Comparison of ENCODE assay signal across 19 mouse cellular contexts in the genomic region with DNA sequence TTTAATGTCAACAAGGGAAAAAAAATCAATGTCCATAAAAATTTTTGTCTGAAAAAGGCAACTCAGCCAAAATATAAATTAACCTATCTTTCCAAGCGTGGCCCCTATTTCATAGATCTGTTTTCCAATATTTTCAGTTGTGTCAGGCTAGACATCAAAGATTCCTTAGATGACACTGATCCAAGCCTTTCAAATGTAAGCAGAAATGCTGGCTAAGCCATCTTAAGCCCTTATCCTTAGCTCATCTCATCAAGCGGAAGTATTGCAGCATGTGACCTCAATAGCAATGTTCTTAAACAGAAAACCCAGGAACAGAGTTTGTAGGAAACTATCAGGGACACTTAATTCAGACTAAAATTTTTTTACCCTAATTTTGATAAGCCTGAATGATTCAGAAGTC.
DNase-seq lines count a peak whose midpoint lies in the region; ATAC-seq and TF ChIP-seq lines count a peak whose summit lies in the region.
"Had no signal": no experiment of that assay in that cellular context is flagged by ENCODE, and none has a peak within 500 bp of the region (broad histone marks: within the 10 kb centered on the region; RNA-seq: fewer than 3 reads in every experiment).

No protein-coding gene starts in this region.

- no peak overlapping the region for H3K4me2 ChIP-seq in hindbrain, embryonic 13.5 days
- H3K4me2 ChIP-seq in midbrain, embryonic 13.5 days (replicated peaks), result no peak overlapping the region
- H3K4me2 ChIP-seq: heart, embryonic 11.5 days had no signal

- intact Hi-C loops in heart, postnatal 14 days (cut with DNase I), result no loop called here

- no peak overlapping the region for H3K4me3 ChIP-seq in layer of hippocampus, adult 2 months
- H3K4me3 ChIP-seq in hindbrain, embryonic 13.5 days, result no peak overlapping the region
- no peak overlapping the region for H3K4me3 ChIP-seq in midbrain, embryonic 13.5 days (replicated peaks)
- H3K4me3 ChIP-seq in heart, embryonic 10.5 days, result no peak overlapping the region

- H3K27ac ChIP-seq in layer of hippocampus, adult 2 months, result peak overlapping the region; percentile 85
- H3K27ac ChIP-seq in hindbrain, embryonic 13.5 days, result peak overlapping the region; percentile 83
- peak overlapping the region; percentile 78 for H3K27ac ChIP-seq in midbrain, embryonic 13.5 days
- H3K27ac ChIP-seq in heart, embryonic 10.5 days, result no peak overlapping the region
- H3K27ac ChIP-seq: stomach, postnatal 0 days had no signal

- DNase-seq in layer of hippocampus, adult 2 months (ENCODE audit: low spot score in 2 of 2), result no peak
- no peak for DNase-seq in layer of hippocampus, postnatal 14 days (ENCODE audit: low spot score in 2 of 2)
- peak; percentile 30 for DNase-seq in retina, adult 2 months (ENCODE audit: low read depth, low spot score)
- DNase-seq in heart, postnatal 14 days, result no peak
- DNase-seq in heart, embryonic 10.5 days (ENCODE audit: low spot score), result no peak
- DNase-seq in adrenal gland, adult 2 months, result no peak
- DNase-seq: adrenal gland, postnatal 10 days; B cell, adult 2 months; cerebellum, adult 11 months; heart, postnatal 10 days; kidney, adult 2 months; kidney, postnatal 10 days; liver had no signal

- no peak for ATAC-seq in hindbrain, embryonic 13.5 days (ENCODE audit: low FRiP score)
- ATAC-seq in midbrain, embryonic 13.5 days, result no peak
- ATAC-seq: inflammation-experienced regulatory T-cells, adult 6 months; lung, postnatal 0 days had no signal

- no peak for TF ChIP-seq CTCF in layer of hippocampus, adult 2 months (conservative IDR thresholded peaks at IDR 0.05)

- H3K27me3 ChIP-seq in hindbrain, embryonic 13.5 days, result no peaks in the 10 kb centered on the region
- no peaks in the 10 kb centered on the region for H3K27me3 ChIP-seq in midbrain, embryonic 13.5 days
- H3K27me3 ChIP-seq in heart, embryonic 10.5 days (ENCODE audit: insufficient read depth, poor library complexity, severe bottlenecking), result no peaks in the 10 kb centered on the region

- H3K36me3 ChIP-seq in hindbrain, embryonic 13.5 days, result no peaks in the 10 kb centered on the region
- no peaks in the 10 kb centered on the region for H3K36me3 ChIP-seq in midbrain, embryonic 13.5 days
- H3K36me3 ChIP-seq in heart, embryonic 10.5 days, result no peaks in the 10 kb centered on the region

- no peak overlapping the region for H3K9ac ChIP-seq in hindbrain, embryonic 13.5 days
- H3K9ac ChIP-seq in midbrain, embryonic 13.5 days (replicated peaks), result no peak overlapping the region

- peaks cover 9% of the 10 kb centered on the region for H3K4me1 ChIP-seq in hindbrain, embryonic 13.5 days (replicated peaks)
- peaks cover 22% of the 10 kb centered on the region for H3K4me1 ChIP-seq in midbrain, embryonic 13.5 days (replicated peaks)
- H3K4me1 ChIP-seq in heart, embryonic 10.5 days, result no peaks in the 10 kb centered on the region

- 66% methylated on average over 2 of the region's 2 CpGs for WGBS in hindbrain, embryonic 13.5 days
- 42% methylated on average over 2 of the region's 2 CpGs for WGBS in midbrain, embryonic 13.5 days
- WGBS in heart, embryonic 10.5 days, result 83% methylated on average over 2 of the region's 2 CpGs

- H3K9me3 ChIP-seq in hindbrain, embryonic 13.5 days, result no peaks in the 10 kb centered on the region
- no peaks in the 10 kb centered on the region for H3K9me3 ChIP-seq in midbrain, embryonic 13.5 days
- no peaks in the 10 kb centered on the region for H3K9me3 ChIP-seq in heart, embryonic 10.5 days
